Mouse (Mus musculus) neural tube, embryonic 15.5 days (tissue): ENCODE measurements at regions not wholly inside any gene's neighbourhood (a gene's known extent, or its start where the extent isn't known, plus 50 kb on each side); places are given as distances from the start of the nearest gene placed in this dataset.

Experiments used
- ATAC-seq: fragments of 200-750 bp; cut with Nextera tagmentation; 2 replicates; pipeline ENCODE4 v1.8.0; 2017; ENCODE audit warnings: mild to moderate bottlenecking, moderate TSS enrichment, moderate library complexity; ENCODE audit not compliant: low FRiP score
- H3K27ac ChIP-seq: fragments of 300-500 bp; sonication (generic); replicated peaks from 2 replicates; pipeline ENCODE4 v1.5.1; 2015; ENCODE audit warnings: mild to moderate bottlenecking, inconsistent platforms
- H3K27me3 ChIP-seq: fragments of 300-500 bp; sonication (generic); replicated peaks from 2 replicates; pipeline ENCODE4 v1.6.1; 2015; ENCODE audit warnings: inconsistent platforms
- H3K36me3 ChIP-seq: fragments of 300-500 bp; sonication (generic); 2 replicates; pipeline ENCODE4 v1.6.1; 2015; ENCODE audit warnings: inconsistent platforms
- H3K4me1 ChIP-seq: fragments of 300-500 bp; sonication (generic); 2 replicates; pipeline ENCODE4 v1.6.1; 2015; ENCODE audit warnings: inconsistent platforms
- H3K4me2 ChIP-seq: fragments of 300-500 bp; sonication (generic); 2 replicates; pipeline ENCODE4 v1.6.1; 2015; ENCODE audit warnings: inconsistent platforms, mild to moderate bottlenecking, moderate library complexity
- H3K4me3 ChIP-seq: fragments of 300-500 bp; sonication (generic); replicated peaks from 2 replicates; pipeline ENCODE4 v1.5.1; 2015; ENCODE audit warnings: mild to moderate bottlenecking, inconsistent platforms
- H3K9ac ChIP-seq: fragments of 300-500 bp; sonication (generic); replicated peaks from 2 replicates; pipeline ENCODE4 v1.6.1; 2015; ENCODE audit warnings: mild to moderate bottlenecking, inconsistent platforms
- H3K9me3 ChIP-seq: fragments of 300-500 bp; sonication (generic); replicated peaks from 2 replicates; pipeline ENCODE4 v1.6.1; 2016; ENCODE audit warnings: inconsistent platforms
- WGBS: fragments of 180-500 bp; shearing (Covaris S2); methylation state at CpG from one replicate; pipeline ENCODE4 v1.1.7; 2015; ENCODE audit warnings: mixed read lengths; 5-methylcytosine and 5-hydroxymethylcytosine counted together

DNA sequence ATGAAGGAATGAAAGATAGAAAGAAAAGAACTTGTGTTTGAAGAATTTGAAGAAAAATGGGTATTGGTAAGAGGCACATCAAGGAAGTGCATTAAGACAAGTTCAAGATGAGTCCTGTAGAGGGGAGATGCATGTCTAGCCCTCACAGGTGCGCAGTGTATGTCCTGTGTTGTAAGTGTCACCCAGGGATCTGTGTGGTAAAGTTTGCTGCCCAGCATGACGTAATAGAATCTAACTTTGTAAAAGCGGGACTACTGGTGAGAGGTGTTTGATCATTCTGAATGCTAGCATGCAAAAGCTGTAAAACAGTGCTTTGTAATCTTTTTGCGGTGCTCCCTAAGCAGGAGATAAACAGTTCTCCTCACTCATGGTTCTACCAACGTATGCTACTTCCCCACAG lies 857.4 kb downstream of the Stpg2 start:
- H3K9me3 ChIP-seq: no peaks in the 10 kb centered on the region
- no peak overlapping the region for H3K27ac ChIP-seq
- no peaks in the 10 kb centered on the region for H3K4me1 ChIP-seq
- no peak overlapping the region for H3K4me2 ChIP-seq
- WGBS: 82% methylated on average over 5 of the region's 5 CpGs
- H3K36me3 ChIP-seq: no peaks in the 10 kb centered on the region
- no peak overlapping the region for H3K9ac ChIP-seq
- ATAC-seq: no peak
- H3K27me3 ChIP-seq: no peaks in the 10 kb centered on the region
- H3K4me3 ChIP-seq: no peak overlapping the region

DNA sequence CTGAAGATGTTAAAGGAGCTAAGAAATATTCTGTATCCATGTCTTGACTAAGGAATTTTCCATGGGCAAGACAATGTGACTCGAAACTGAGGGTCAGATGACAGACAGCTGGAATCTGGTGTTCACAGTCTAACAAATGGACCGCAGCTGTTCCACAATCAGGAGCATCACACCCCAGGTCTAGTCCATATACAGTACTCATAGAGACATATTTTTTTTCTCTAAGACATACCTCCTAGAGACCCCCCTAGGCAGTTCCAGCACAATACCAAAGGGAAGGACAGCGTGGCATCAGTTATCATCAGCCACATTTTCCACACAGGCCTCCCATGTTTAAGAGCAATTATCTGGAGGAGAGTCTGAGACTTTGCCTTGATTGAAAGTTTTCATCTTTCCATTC lies 878.8 kb downstream of the Stpg2 start:
- 92% methylated on average over 3 of the region's 3 CpGs for WGBS

DNA sequence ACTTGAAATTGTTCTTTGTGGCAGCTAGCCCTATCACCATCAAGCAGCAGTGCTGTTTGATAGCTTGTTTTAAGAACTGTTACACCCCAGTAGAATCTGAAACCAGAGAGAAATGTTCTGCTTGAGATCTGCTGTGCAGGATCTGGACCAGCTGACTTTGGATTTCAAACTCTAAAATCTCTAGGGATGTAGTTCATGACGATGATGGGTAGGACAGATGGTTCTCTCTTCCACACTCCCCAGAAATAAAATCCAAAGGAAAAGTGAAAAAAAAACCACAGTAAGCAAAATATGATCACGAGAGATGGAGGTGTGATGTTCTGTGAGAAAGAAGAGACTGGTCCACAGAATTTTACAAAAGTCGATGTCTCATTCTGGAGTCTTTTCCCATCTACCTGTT lies 879.9 kb downstream of the Stpg2 start:
- Histone ChIP-seq H3K36me3 (no peaks in the 10 kb centered on the region), H3K9ac (no peak overlapping the region), H3K9me3 (no peaks in the 10 kb centered on the region), H3K4me3 (no peak overlapping the region), H3K4me1 (no peaks in the 10 kb centered on the region), H3K27me3 (no peaks in the 10 kb centered on the region), H3K27ac (no peak overlapping the region), H3K4me2 (no peak overlapping the region)
- WGBS: 88% methylated on average over 3 of the region's 3 CpGs
- no peak for ATAC-seq

More for the DNA sequence above, 878.8 kb downstream of the Stpg2 start:
- no peaks in the 10 kb centered on the region for H3K4me1 ChIP-seq
- no peak overlapping the region for H3K4me2 ChIP-seq
- no peaks in the 10 kb centered on the region for H3K27me3 ChIP-seq
- H3K9me3 ChIP-seq: no peaks in the 10 kb centered on the region
- no peak overlapping the region for H3K9ac ChIP-seq
- ATAC-seq: no peak
- H3K36me3 ChIP-seq: no peaks in the 10 kb centered on the region
- no peak overlapping the region for H3K4me3 ChIP-seq
- H3K27ac ChIP-seq: no peak overlapping the region

DNA sequence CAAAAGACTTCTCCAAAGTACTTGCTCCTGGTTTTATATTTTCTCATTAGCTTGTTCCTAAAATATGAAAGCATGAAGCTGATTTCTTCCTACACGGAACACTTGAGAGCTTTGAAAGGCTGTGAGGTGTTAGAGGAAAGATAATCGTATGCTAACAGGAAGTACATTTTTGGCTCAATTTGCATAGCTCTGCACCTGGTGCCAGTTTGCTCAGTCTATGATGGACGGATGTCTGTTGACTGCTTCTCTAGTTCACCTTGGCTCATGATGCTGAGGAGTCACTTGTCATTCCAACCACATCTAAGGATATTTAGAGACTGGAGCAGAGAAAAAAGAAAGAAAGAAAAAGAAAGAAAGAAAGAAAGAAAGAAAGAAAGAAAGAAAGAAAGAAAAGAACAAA lies 882.5 kb downstream of the Stpg2 start:
- H3K27me3 ChIP-seq: no peaks in the 10 kb centered on the region
- H3K9ac ChIP-seq: no peak overlapping the region
- WGBS: 89% methylated on average over 3 of the region's 3 CpGs
- no peak overlapping the region for H3K27ac ChIP-seq
- no peak overlapping the region for H3K4me2 ChIP-seq
- H3K36me3 ChIP-seq: no peaks in the 10 kb centered on the region
- no peaks in the 10 kb centered on the region for H3K4me1 ChIP-seq
- no peaks in the 10 kb centered on the region for H3K9me3 ChIP-seq
- no peak for ATAC-seq
- H3K4me3 ChIP-seq: no peak overlapping the region

DNA sequence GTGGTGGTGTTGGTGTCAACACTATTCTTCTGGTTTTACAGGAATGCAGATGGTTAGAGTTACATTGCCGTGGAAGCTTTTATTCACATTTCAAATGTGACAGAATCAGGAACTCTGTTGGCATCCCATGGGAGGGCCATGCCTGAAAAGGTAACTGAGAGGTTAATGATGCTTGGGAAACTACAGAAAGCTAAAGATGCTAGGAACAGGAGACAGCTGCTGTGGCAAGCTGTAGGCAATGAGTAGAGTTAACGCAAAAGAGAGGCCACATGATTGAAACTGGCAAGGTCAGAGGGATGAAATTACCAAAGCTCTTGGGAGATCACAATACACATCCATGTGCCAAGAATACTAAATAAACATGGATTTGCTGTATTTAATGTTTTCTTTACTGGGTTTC lies 886.4 kb downstream of the Stpg2 start:
- H3K9ac ChIP-seq: no peak overlapping the region
- no peaks in the 10 kb centered on the region for H3K27me3 ChIP-seq
- ATAC-seq: no peak
- H3K27ac ChIP-seq: no peak overlapping the region
- no peaks in the 10 kb centered on the region for H3K9me3 ChIP-seq
- H3K4me2 ChIP-seq: no peak overlapping the region
- no peaks in the 10 kb centered on the region for H3K4me1 ChIP-seq
- WGBS: 71% methylated on average over 2 of the region's 2 CpGs
- H3K4me3 ChIP-seq: no peak overlapping the region
- H3K36me3 ChIP-seq: no peaks in the 10 kb centered on the region

DNA sequence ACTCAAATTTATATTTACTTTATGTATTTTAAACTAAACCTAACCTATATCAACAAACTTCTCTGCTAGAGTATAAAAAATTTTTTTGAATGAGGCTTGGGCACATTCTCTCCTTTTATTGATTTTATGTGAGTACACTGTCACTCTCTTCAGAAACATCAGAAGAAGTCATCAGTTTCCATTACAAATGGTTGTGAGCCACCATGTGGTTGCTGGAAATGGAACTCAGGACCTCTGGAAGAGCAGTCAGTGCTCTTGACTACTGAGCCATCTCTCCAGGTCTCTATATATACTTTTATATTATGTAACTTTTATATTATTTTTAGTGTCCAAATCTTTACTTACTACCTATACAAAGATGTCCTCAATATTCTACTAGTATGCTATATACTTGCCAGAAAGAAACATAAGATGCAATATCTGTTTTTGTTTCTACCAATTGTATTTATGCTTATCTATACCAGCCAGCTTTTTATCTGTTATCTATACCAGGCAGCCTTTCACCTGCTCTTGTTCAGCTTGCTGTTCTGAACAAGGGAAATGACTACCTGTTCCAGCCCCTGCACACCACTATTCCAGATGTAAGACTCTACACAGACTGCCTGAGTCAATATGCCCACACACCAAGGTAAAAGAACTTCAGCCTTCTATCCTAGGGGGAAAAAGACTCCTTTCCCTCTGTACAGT lies 891.5 kb downstream of the Stpg2 start:
- no peak overlapping the region for H3K4me2 ChIP-seq
- H3K4me1 ChIP-seq: no peaks in the 10 kb centered on the region
- no peak overlapping the region for H3K27ac ChIP-seq
- H3K9me3 ChIP-seq: no peaks in the 10 kb centered on the region
- no peak for ATAC-seq
- no peak overlapping the region for H3K9ac ChIP-seq
- no peak overlapping the region for H3K4me3 ChIP-seq
- no peaks in the 10 kb centered on the region for H3K36me3 ChIP-seq
- H3K27me3 ChIP-seq: no peaks in the 10 kb centered on the region

DNA sequence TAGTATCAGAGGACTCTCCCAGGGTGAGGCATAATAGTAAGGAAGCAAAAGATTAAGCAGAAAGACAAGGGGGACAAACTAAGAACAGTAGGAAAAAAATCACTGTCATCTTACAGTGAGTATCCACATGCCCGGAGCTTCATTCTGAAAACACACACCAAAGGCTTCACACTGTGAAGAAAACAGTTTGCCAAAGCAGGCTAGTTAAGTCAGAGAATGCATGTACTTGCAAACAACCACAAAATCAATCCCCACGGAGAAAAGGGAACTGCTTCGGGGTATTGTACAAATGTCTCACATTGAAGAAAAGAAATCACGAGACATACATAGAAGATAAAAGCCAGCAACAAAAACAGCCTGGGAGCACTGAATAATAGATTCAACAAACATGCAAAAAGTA lies 903.9 kb downstream of the Stpg2 start:
- Histone ChIP-seq H3K4me2 (no peak overlapping the region), H3K36me3 (no peaks in the 10 kb centered on the region), H3K4me3 (no peak overlapping the region), H3K4me1 (no peaks in the 10 kb centered on the region), H3K9me3 (no peaks in the 10 kb centered on the region), H3K27ac (no peak overlapping the region), H3K9ac (no peak overlapping the region), H3K27me3 (no peaks in the 10 kb centered on the region)
- ATAC-seq: no peak
- 37% methylated on average over 4 of the region's 4 CpGs for WGBS

DNA sequence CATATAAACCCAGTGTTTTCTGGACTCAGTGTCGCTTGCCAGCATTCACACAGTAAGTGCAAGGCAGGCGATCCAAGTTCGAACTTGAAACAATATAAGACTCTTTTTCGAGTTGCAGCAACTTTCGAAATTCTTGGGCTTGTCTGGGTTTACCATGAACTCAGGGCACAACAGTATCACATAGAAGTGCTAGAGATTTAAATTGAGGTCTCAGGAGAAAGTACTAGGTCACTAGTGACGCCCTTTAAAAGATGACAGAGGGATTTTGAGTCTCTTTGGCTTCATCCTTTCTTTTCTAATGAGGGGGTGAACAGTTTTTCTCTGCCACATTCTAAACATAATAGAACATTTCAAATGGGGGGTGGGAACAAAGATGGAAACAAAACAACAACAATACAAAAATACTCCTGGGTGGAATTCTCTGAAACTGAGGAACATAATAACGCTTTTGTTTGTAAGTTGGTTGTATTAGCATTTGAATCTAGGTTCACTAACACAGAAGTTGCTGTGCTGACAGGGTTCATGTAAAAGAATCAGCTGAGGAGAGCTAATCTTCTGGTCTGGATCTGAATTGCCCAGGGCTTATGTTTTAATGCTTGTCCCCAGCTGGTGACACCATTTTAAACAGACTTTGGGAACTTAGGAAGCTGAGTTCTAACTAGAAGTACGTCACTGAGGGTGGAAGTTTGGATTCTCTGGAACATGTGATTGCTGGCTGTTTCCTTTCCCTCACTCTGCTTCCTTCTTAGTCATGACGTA lies 906.1 kb downstream of the Stpg2 start:
- Histone ChIP-seq H3K9ac (no peak overlapping the region), H3K4me2 (no peak overlapping the region), H3K4me1 (no peaks in the 10 kb centered on the region)

DNA sequence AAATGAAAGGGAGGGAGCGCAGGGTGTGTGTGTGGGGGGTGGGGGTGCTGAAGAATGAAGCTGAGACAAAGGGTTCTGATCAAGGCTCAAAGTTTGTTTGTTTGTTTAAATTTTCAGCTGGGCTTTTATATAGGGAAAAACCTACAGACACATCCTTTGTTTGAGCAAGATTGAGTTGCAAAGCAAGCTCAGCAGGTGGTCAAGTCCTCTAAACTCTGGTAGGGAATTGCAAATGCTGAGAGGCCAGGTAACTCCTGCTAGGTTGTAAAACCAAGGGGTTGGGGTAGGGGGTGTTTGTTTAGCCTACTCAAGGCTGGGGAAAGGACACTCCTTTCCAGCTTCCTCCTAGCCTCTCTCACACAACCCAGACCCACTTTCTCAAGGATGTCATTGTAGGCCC lies 909.6 kb downstream of the Stpg2 start:
- H3K27ac ChIP-seq: no peak overlapping the region

More for the DNA sequence above, 906.1 kb downstream of the Stpg2 start:
- Histone ChIP-seq H3K4me3 (no peak overlapping the region), H3K9me3 (no peaks in the 10 kb centered on the region), H3K36me3 (no peaks in the 10 kb centered on the region), H3K27me3 (no peaks in the 10 kb centered on the region), H3K27ac (no peak overlapping the region)
- ATAC-seq: no peak
- WGBS: 62% methylated on average over 9 of the region's 9 CpGs

DNA sequence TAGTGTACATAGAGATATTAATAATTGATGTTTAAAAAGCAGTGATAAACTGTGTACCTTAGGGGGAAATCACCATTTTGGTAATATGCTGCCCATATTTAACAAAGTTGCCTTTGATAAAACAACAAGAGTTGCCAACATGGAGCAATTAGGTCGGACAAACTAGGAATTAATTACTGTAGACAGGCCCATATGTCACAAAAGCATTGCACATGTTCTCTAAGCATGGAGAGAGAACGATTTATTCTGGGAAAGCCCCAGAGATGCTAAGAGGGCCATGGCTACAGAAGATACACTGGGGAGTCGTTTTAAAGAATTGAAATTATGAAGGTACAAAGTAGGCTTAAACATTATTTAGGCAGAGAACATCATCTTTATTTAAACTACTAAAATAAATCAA lies 921.8 kb downstream of the Stpg2 start:
- Histone ChIP-seq H3K27ac (no peak overlapping the region), H3K36me3 (no peaks in the 10 kb centered on the region), H3K9me3 (no peaks in the 10 kb centered on the region), H3K4me1 (no peaks in the 10 kb centered on the region), H3K4me3 (no peak overlapping the region), H3K27me3 (no peaks in the 10 kb centered on the region), H3K9ac (no peak overlapping the region), H3K4me2 (no peak overlapping the region)
- WGBS: 36% methylated on average over 3 of the region's 3 CpGs
- ATAC-seq: no peak

More for the DNA sequence above, 909.6 kb downstream of the Stpg2 start:
- Histone ChIP-seq H3K9ac (no peak overlapping the region), H3K27me3 (no peaks in the 10 kb centered on the region), H3K4me1 (no peaks in the 10 kb centered on the region), H3K4me2 (no peak overlapping the region), H3K9me3 (no peaks in the 10 kb centered on the region), H3K36me3 (no peaks in the 10 kb centered on the region), H3K4me3 (no peak overlapping the region)
- 77% methylated on average over 1 of the region's 1 CpGs for WGBS
- ATAC-seq: no peak

DNA sequence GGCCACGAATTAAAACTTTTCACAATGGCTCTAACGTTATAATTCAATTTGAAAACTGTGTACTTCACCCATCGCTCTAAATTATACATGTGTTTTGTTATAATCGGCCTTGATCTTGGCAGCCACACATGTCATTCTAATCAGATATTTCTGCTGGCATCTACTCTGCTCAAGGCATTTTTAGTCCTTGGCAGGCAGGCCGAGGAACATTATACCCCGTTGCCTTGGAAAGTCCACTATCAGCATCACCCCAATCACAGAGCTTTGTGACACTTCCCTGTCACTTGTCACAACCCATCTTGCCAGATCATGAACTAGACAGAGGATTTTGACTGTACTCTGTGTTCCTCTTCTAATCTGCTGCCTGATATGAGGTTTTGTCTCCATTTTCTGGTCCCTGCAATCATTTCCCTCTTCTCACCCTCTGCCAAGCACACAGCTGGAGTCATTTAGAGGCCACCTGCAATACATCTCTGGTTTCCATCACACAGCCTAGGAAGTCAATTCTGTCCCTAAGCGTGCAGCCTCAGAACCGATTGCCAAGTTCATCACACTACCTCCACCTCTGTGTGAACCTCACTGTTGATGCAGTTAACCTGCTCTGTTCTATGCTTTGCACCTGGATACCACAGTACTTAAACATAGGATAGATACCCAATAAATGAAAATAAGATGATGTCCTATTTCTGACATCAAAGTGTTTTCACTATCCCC lies 923.7 kb downstream of the Stpg2 start:
- Histone ChIP-seq H3K4me1 (no peaks in the 10 kb centered on the region), H3K27me3 (no peaks in the 10 kb centered on the region), H3K4me3 (no peak overlapping the region), H3K36me3 (no peaks in the 10 kb centered on the region), H3K27ac (no peak overlapping the region), H3K4me2 (no peak overlapping the region), H3K9ac (no peak overlapping the region), H3K9me3 (no peaks in the 10 kb centered on the region)
- 76% methylated on average over 8 of the region's 8 CpGs for WGBS
- no peak for ATAC-seq

DNA sequence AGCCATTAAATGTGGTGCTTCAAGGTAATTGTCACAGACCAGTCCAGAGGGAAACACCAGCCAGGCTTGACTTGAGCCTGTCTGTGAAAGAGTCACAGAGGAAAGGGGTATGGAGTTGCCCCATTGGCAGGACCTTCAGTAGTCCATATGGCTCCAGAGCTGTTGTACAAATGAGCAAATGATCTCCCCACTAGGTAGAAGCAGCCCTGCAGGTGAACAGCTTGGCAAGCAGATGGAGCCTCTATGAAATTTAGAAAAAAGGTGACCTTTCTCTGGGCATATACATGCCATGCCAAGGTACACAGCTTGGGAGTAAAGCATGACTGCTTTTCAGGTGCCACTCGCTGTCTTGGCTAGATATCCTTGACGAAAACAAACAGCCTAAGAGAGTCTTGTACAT lies 938.4 kb downstream of the Stpg2 start:
- ATAC-seq: no peak
- no peaks in the 10 kb centered on the region for H3K9me3 ChIP-seq
- H3K27me3 ChIP-seq: no peaks in the 10 kb centered on the region
- H3K27ac ChIP-seq: no peak overlapping the region
- no peak overlapping the region for H3K4me2 ChIP-seq
- WGBS: 96% methylated on average over 2 of the region's 2 CpGs
- H3K9ac ChIP-seq: no peak overlapping the region
- no peaks in the 10 kb centered on the region for H3K36me3 ChIP-seq
- no peak overlapping the region for H3K4me3 ChIP-seq
- no peaks in the 10 kb centered on the region for H3K4me1 ChIP-seq
